Mouse (Mus musculus): ENCODE measurements around the gene Mctp1. TPM values are rescaled to one million over a fixed set of nuclear protein-coding genes. Genes with fewer than 3 reads are reported as not detected.

Mctp1 gene
- polyA plus RNA-seq, 1 experiment = 26.6 TPM

DNA sequence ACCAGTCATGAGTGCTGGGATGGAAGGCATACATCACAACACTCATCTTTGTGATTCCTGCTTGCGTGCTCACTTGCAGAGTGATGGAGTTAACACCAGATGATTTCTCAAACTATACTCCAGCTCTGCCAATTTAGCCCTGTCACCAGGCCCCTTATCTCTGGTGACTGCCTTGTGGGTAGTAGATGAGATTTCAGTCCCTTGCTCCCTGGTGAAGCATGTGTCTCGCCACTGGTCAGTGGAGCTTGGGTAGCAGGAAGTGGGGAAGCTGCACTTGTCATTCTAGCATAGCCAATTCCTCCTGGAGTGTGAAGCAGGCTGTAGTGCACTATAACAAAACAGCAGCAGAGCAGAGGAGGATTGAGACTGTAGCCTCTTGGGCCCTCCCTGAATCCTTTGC is 208.6 kb downstream of the Mctp1 start:
- no peak for DNase-seq (ENCODE audit: extremely low spot score in 1 of 2, low spot score in 1 of 2)

DNA sequence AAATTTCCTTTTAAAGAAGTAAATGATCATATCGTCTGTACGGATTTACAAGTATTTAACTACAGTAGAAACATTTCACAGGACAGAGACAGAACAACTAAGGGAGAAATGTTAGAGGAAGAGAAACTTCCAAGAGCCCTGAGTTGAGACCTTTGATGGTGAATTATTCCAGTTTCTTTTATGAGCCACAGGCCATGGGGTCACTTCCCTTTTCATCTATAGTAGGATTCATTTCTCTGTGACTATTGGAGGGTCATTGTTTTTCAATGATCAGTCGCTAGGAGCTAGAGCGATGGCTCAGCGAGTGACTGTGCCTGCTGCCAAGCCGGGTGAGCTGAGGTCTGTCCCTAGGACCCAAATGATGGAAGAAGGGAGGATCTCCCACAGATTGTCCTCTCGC is 212.7 kb downstream of the Mctp1 start:
- DNase-seq (ENCODE audit: extremely low spot score in 1 of 2, low spot score in 1 of 2) = no peak

DNA sequence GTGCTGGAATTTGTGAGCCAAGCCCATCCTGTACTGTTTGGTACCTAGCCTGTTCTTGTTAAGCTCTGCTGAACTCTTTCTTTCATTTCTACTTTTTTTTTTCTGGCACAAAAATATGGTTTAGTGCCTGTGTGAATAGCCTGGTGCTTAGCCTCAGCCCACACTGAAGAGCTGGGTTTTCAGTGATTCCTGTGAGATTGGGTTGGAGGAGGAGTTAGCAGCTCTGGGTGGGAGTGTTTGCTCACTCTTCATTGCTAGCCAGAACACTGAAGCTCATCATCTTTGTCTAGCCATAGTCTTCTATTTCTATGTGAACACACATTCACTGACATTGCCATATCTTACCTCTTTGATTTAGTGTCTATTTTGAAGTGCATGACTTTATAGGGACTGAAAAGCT is 225.1 kb downstream of the Mctp1 start:
- DNase-seq (ENCODE audit: extremely low spot score in 1 of 2, low spot score in 1 of 2) = peak; percentile 30 to 45

DNA sequence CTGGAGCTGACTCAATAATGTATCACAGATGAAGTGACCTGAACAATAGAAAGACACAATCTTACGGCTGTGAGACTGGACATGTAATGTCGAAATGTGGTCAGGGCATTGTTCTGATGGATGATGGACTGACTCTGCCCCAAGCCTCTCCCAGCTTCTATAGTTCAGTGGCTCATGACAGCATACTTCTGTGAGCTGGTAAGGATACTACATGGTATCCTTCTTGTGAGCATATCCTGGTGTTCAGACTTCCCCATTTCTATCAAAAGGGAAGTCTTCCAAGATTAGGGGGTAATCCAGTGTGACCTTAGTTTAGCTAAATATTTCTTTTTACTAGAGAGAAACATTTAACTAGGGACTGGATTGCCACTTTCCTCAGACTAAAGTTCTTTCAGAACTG is 227.2 kb downstream of the Mctp1 start:
- DNase-seq (ENCODE audit: extremely low spot score in 1 of 2, low spot score in 1 of 2) = no peak

DNA sequence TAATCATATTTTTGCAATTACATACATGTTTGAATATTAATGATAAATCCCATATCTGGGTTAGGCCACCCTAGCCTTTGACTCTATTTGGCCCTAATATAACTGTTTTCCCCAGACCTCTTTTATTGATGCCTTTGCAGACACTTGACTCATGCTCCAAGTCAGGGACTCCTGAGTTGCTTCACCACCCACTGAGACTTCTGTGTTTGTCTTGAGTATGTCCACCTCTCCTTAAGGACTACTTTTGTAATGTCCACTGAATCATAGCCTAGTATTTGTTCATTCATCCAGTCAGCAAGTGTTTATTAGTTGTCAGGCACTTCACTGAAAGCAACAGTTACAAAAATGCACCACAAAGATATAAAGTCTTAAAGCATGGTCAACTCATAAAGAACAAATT is 235.8 kb downstream of the Mctp1 start:
- DNase-seq (ENCODE audit: extremely low spot score in 1 of 2, low spot score in 1 of 2) = no peak

DNA sequence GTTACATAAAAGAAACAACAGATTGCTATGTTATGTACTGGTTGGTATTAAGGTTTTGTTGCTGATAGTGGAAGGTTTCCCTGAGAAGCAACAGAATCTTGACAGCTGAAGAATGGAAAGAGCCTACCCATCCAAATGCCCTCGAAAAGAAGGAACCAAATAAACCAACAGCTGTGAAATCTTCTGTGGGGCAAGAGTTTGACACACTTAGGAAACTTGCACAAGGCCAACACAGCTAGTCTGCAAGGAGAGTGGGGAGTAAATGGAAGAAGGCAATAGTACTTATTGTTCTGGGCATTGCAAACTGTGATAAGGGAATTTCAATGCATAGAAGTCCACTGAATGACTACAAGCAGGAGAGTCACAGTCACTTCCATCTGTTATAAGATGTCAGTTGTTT is 236.2 kb downstream of the Mctp1 start:
- no peak for DNase-seq (ENCODE audit: extremely low spot score in 1 of 2, low spot score in 1 of 2)

DNA sequence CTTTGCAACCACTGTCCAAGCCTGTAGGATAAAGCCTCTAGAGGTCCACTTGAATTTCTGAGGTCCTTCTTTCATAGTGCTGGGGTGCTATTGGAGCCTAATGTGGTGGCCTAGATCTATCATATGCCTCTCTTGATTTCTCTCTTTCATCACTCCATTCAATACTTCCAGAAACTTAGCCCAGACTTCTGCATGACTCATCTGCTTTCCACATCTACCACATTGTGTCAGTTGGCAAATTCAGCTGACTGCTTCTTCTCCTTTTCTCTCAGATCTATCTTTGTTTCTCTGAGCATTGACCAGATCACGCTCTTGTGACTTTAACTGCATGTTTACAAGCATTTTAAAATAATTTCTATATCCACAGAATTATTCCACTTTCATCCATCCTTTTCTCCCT is 249.4 kb downstream of the Mctp1 start:
- DNase-seq (ENCODE audit: extremely low spot score in 1 of 2, low spot score in 1 of 2) = peak; percentile 5 to 31

DNA sequence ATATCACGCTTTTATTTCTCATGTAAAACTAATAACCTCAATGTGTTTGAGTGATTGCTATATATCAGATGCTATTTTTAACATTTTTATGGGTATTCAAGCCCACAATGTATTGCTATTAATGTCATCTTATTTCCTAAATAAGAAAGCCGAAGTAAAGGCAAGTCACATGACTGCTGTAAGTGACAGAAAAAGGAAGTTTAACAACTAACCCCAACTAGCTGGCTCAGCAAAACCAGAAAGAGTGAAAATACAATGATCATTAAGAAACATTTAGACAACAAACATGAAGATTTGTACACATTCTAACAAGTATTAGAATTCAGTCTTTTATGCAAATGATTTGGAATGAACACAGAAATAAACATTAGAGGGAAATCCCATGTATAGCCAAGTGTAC is 253.9 kb downstream of the Mctp1 start:
- DNase-seq (ENCODE audit: extremely low spot score in 1 of 2, low spot score in 1 of 2) = no peak

DNA sequence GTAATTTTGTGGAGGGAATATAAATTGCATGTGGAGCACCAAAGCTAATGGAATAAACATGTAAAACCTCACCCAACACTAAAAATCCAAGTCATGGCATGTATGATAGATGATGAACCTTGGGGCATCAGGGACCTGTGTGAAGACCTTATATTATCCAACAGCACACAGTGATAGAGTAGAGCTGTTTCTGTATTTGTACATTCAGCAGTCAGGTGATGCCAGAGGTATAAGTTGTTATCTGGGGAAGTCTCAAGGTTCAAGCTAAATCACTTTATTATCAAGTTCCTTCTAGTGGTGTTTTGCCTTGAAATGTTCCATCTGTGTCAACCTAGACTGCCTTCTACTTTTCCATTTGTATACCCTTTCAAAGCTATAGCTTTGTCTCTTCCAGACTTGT is 275.2 kb downstream of the Mctp1 start:
- no peak for DNase-seq (ENCODE audit: extremely low spot score in 1 of 2, low spot score in 1 of 2)

DNA sequence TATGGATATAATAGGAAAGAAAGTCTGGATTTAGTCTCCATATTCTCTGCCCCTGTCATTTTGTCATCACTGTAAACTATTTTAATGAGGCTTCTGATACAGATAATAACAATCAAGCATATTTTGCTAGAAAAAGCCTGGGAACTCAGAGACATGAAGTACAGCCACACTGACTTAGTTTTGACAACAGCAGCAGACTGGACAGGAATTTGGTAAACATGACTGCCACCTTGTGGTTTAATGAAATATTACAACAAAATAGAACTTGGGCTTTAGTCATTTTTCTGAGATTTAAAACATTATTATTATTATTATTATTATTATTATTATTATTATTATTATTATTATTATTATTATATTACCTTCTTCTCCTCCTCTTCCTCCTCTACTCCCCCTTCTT is 297.0 kb downstream of the Mctp1 start:
- DNase-seq (ENCODE audit: extremely low spot score in 1 of 2, low spot score in 1 of 2) = peak in 1 of 2 experiments; percentile 60

DNA sequence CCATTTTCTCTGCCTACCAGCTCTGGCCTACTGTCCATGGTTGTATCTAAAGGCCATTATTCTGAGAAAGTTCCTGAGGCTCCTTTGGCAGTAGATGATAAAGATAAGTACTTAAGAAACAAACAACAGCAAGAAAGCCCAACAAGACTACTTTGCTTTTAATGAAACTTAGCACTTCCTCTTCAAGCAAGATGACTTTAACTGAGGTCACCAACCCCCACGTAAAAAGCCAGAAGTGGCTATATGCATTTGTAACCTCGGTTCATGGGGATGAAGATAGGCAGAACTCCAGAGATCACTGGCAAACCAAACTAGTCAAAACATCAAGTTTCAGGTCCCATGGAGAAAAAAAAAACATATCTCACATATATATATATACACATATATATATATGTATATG is 305.0 kb downstream of the Mctp1 start:
- DNase-seq (ENCODE audit: extremely low spot score in 1 of 2, low spot score in 1 of 2) = no peak

DNA sequence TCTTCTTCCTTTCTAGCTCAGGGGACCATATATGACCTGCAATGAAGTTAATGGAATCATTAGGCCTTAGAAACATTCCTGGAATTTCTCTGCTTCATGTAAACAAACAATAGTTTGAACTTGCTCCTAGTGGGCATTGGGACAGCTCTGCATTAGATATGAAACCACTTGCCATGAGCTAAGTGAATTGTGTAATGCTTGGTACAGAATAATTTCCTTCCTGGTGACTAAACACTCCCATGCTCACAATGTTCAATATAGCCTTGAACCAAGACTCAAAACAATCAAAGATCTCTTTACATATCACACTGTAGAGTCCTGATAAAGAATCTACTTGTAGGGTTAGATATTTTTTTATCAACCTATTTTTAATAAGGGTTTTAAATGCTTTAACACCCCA is 305.8 kb downstream of the Mctp1 start:
- no peak for DNase-seq (ENCODE audit: extremely low spot score in 1 of 2, low spot score in 1 of 2)

DNA sequence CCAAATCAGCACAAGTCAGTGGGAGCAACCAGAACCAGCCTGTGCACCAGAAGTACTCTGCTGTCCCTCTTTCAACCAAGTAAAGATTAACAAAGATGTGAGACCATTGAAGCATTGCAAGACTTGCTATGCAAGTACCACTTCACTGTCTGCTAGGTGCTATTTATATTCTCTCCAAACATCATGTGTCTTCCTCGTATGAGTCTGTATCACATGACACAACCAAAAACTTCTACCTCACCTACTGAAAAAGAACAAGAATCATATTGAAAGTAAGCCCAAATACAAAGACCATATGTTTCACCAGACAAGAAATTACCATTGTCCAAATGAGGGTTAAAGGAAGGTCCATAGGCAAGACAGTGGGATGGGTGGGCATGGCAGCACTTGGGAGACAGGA is 306.4 kb downstream of the Mctp1 start:
- DNase-seq (ENCODE audit: extremely low spot score in 1 of 2, low spot score in 1 of 2) = no peak

DNA sequence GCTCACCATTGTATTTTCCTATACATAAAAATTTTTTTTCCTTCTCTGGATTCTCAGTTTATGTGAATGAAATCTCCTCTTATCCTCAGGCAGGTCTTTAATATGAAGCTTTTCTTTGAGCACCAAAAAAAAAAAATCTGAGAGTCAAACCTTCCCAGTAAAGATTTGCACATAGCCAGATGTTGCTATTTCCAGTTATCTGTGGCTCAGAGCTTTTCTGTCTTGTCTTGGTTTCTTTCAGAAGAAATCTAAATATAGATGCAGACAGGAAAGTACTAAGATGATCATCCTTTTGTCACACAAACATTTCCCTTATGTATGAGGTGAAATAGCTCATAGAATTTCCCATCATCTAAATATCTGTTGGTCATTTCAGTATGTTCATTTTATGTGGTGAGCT is 349.7 kb downstream of the Mctp1 start:
- no peak for DNase-seq (ENCODE audit: extremely low spot score in 1 of 2, low spot score in 1 of 2)

DNA sequence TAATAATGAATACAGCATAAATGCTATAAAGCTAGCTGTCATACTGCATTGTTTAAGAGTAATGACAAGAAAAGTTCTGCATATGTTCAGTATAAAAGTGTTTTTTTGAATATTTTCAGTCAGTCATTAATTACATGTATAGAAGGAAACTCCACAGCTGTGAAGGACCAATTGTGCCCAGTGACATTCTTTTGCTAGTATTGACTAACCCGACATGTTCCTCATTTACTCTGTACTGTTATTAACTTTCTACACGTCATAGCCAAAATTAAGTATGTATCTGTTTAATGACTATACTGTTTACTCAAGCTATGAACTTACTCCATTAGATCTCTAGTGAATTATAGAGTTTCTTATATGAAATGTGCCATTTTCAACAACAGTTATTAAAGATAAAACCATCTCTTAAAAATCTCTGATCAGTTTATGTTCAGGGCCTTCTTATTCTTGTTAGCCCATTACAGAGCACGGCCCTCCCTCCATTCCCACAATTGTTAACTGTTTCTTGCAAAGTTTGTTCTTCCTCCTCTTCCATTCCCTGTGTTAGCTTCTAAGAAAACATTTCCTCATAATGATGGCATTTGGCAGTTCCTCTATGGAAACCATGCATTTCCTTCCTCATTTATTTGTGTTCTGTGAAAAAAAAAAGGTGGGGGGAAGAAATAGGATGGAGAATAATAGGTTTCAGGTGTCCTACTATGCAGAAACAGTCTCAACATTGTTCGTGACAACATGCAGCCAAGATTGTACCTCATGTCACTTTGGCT is 366.5 kb downstream of the Mctp1 start:
- DNase-seq (ENCODE audit: extremely low spot score in 1 of 2, low spot score in 1 of 2) = no peak

DNA sequence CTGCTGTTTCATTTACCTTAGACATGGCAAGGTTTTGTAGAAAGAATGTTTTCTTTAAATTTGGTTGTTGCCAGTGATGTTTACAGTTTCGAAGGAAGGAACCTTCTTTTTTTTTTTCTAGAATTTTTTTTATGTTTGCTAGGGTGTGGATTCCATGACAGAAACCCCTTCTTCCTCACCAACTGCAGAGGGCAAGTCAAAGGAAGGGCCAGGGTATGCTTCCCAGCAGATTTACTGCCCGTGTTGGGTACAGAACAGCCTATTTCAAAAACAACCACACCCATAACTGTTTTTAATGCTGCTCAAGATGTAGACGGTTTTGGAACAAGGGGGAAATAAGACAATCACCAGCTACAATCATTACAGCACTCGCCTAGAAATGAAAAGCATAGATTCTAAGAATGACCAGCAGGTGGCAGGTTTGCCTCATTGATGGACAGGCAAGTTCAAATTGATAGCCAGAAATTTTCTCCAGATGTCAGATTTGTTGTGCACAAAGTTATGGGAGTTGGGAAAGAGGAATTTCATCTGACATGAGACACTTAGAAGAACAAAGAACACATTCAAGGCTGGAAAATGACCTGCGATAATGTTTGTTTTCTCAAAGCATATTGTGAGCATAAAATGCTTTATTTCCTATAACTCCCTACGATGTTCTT is 375.6 kb downstream of the Mctp1 start:
- DNase-seq (ENCODE audit: extremely low spot score in 1 of 2, low spot score in 1 of 2) = peak; percentile 28 to 81

DNA sequence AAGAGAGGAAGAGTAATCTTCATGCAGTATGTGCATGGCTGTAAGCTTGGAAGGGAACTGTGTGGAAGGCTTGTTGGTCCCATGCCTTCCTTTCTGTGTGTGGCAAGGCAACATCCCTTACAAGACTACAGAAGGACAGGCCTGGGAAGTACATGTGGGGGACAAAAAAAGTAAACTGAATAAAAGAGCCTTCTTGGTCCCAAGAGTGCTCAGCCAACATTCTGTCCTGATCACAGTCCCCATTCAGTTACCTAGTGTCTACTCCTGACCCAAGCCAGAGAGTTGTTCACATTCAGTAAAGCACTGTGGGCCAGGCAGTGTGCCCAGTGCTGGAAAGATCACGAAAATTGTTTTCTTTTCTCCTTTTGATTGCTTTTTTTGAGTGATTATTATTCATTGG is 415.3 kb downstream of the Mctp1 start:
- DNase-seq (ENCODE audit: extremely low spot score in 1 of 2, low spot score in 1 of 2) = no peak

DNA sequence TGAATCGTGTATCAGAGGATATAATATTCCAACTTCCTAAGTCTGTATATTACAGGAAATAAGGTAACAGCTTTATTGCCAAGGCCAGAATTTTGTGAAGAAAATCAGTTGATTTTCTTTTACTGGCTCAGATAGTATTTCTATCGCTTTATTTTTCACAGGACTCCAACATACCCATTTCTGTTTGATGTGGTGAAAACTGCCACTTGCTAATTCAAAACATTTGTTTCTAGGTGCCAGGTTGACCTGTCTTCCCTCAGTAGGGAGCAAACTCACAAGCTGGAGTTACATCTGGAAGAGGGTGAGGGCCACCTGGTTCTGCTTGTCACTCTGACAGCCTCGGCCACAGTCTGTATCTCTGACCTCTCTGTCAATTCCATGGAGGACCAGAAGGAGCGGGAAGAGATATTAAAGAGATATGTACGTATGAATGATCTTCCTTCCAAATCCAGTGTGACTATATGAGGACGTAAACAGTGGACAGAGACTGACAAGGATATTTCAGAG is 416.8 kb downstream of the Mctp1 start:
- DNase-seq (ENCODE audit: extremely low spot score in 1 of 2, low spot score in 1 of 2) = no peak

DNA sequence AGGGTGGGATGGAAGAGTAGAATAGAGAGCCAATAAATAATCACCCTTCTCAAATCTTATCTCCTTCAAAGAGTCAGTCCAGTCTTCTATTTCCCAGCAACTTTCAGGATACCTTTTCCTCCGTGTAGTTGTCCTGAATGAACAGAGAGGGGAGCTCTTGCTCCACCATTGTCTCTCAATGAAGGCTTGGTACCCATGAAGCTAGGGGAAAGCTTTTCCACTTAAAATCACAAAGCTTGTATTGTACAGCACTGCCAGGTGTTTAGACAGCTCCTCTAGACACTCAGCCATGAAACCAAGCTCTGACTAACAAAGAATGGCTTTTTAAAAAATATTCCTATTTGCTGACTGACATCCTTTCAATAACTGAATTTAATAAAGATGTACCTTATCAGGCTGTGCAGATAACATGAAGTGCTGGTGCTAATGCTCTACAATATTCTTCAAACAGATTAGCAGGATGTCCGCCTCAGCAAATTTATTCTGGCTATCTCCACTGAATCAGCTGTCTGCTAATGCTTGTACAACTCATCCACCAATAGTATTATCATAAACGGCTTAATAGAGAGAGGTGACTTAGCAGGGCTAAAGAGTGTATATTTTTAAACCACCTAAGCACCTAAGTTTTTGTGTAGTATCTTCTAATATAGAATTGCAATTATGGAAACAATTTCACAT is 417.9 kb downstream of the Mctp1 start:
- peak in 1 of 2 experiments; percentile 70 for DNase-seq (ENCODE audit: extremely low spot score in 1 of 2, low spot score in 1 of 2)

DNA sequence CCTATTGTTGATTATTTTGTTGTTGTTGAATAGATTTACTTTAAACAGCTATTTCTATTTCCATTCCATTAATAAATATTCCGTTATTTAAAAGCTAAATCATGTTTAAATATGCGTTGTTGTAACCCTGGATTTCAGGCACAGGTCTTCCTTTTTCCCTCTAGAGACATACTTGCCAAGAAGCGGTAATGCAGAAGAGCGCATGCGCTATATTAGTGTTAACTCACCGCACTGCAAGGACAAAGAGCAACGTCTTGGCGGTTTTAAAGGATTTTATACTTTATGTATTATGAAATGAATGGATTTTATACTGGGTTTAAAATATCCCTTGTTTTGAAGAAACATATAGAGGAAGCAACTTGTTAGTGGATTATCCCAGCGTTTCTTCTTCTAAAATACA is 418.6 kb downstream of the Mctp1 start:
- no peak for DNase-seq (ENCODE audit: extremely low spot score in 1 of 2, low spot score in 1 of 2)

DNA sequence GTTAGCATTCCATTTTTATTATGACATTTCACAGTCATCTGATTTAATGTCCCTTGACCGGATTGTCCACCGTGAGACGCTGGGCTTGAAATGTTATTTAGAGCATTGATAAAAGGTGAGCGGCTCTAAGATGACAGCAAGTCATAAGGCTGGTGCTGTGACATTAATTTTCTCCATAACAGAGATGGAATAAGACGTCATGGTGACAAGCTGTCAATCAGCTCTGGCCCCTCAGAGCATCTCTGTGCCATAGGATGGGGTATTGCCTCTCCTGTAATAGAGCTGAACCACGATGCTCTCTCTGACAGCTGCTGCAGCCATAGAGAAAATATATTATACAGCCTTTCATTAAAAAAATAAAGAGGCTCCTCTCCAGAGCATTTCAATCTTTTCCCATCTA is 419.5 kb downstream of the Mctp1 start:
- DNase-seq (ENCODE audit: extremely low spot score in 1 of 2, low spot score in 1 of 2) = no peak

Data from frontal cortex, adult 2 months (tissue).